Mouse (Mus musculus) hematopoietic stem cell, adult 5-6 weeks (primary cell): Measurements from ENCODE around the gene Slc12a1. TPM values are rescaled to one million over a fixed set of nuclear protein-coding genes. Genes with fewer than 3 reads are reported as not detected.
A peak's percentile ranks its signal among the peaks of the same experiment; 100 is the strongest.

Source experiments
- ATAC-seq, 2 experiments: fragments of 125-278 bp in 1 of 2; replicated peaks in 1 of 2; 2 replicates each; pipeline ENCODE4 v1.8.0; 2016 to 2017; ENCODE audit warnings: inconsistent platforms in 2 of 2, mild to moderate bottlenecking in 2 of 2, moderate number of reproducible peaks in 2 of 2, low read depth in 1 of 2, moderate TSS enrichment in 1 of 2; ENCODE audit not compliant: low FRiP score in 2 of 2, poor library complexity in 2 of 2, severe bottlenecking in 2 of 2, insufficient read depth in 1 of 2, low TSS enrichment in 1 of 2
- total RNA-seq: library from RNA; stranded (forward); fragments of 172-1452, 232-1000 nt; gene quantifications from 2 replicates; pipeline ENCODE4 v1.2.3, GENCODE M21; 2017

Slc12a1 gene
- total RNA-seq, 1 experiment from 2014 or later: not detected

DNA sequence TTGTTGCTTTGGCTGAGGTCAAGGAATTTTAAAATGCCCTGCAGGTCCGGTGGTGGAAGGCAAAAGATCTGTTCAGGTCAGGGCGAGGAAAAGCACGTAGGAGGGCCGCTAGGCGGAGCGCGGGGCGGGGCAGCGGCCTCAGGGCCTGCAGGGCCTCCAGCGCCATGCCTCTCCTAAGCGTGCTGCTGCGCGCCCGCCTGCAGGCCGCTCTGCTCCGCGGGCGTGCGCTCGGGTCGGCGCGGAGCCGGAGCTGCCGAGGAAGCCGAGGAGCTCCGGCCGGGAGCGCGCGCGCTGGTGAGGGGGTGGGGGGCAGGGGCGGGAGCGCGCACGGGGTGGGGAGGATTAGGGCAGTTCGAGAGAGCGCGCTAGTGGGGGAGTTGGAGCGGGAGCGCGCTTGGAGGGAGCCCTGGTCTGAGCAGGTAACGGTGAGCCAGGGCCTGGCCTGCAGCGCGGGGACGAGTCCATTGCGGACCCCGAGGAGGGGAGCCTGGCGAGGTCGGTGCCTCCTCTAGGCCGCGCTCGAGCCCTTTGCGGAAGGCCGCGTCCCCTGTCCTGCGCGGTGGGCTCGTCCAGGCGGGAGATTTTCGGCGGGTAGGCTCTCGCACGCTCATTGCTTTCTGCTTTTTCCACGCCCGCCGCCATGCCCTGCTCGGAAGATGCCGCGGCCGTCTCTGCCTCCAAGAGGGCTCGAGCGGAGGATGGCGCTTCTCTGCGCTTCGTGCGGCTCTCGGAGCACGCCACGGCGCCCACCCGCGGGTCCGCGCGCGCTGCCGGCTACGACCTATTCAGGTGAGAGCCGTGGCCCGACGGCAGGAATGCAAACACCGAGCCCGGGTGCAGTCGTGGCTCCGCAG is 95.0 kb downstream of the Slc12a1 start, which contains the start of gene Dut:
Gene Dut, plus strand, starts transcription at position 83 of the 854 bp plus-strand sequence.
- ATAC-seq: peak; percentile 91 to 96

DNA sequence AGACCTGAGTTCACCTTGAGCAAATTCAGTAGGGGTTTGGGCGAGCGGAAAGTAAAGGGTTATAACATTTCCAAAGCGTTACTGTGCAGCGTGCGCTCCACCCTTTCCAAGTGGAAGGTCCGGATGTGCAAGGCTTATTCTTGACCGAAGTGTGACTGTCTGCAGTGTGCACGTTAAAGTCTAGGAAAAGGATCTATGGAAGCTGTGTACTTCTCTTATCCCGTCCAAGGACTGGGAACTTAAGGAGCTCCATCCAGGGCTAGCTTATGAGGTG is 95.6 kb downstream of the Slc12a1 start:
- no peak for ATAC-seq

DNA sequence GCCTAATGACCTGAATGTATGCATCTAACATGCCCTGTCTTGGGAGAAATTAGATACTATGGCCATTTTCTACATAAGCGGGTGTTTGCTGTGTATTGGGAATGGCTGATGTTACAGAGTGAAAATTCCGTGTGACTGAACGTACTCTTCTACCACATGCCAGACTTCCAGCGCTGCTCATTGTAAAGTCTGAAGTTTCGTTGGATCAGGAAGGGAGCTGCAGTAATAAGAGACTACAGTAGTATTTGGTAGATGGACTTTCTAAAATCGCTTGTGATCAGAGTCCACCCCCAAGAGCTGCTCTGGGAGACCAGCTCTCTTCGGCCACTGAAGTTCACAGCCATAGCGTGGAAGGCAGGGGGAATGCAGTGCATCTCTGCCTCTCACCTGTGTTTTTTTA is 96.0 kb downstream of the Slc12a1 start:
- ATAC-seq: no peak

DNA sequence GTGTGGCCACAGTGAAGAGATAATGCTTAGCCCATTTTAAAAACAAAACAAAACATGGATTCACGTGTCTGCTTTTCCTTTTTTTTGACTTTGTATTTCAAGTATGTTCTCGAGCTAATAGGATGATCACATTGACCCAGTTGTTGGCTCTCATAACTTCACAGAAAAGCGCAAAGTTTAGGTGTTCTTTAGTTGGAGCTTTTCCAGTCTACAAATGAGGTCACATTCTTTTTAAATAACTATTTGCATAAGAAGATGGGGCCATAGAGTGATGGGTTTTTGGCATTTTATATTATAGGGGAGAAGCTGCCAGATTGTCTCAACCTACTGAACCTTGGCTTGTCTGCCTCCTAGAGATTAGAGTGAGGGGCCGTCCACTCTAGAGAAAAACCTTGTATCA is 97.0 kb downstream of the Slc12a1 start:
- ATAC-seq: no peak

- no peak for ATAC-seq
Measured at GRCm38 (mm10) chr2:125249874-125250273, 97.6 kb downstream of the Slc12a1 start.

DNA sequence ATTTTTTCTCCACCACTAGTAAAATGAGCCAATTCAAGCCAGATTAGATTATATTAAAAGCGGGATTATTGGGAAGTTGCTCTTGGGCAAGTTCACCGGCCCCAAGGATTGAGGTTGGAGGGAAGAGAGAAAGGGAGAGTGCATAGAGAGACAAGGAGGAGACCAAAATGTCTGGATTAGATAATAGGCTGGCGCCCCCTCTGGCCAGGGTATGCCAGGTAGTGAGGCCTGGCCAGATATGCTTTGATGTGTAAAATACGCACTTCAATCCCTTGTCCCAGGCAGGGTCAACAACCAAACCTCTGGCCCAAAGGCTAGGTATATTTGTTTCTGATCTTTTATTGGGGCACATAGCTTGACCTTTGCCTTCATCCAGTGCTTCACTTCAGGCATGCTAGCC is 99.5 kb downstream of the Slc12a1 start:
- no peak for ATAC-seq

- peak in 1 of 2 experiments; percentile 40; a peak in 1 of 4 replicates for ATAC-seq
Measured at GRCm38 (mm10) chr2:125252275-125252674, 100.0 kb downstream of the Slc12a1 start.

- ATAC-seq: no peak
Measured at GRCm38 (mm10) chr2:125253699-125254098, 101.4 kb downstream of the Slc12a1 start.

DNA sequence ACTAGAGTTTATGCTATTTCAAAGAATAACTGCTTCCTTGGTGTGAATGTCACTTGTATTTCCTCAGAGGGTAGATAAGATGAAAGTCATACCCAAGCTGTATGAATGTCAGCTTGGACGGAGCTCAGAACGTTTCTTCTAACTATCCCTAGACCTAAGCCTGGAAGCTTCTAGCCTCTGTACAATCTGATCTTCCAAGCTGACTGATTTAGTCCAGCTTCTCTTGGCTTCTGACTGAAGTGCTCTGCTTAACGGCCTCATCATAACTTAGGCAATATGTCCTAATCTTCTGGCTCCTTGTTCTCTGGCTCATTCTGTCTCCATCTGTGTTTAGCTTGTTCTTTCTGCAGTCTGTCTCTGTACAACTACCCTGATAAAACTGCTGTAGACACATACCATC is 102.3 kb downstream of the Slc12a1 start:
- ATAC-seq: no peak

GRCm38 (mm10) chr2:125255886-125256285 is 103.6 kb downstream of the Slc12a1 start:
- no peak for ATAC-seq

- peak; percentile 54 to 55; a peak in 1 of 4 replicates for ATAC-seq
Measured at GRCm38 (mm10) chr2:125259230-125260120, 107.2 kb downstream of the Slc12a1 start.

GRCm38 (mm10) chr2:125260326-125260725 is 108.0 kb downstream of the Slc12a1 start:
- ATAC-seq: no peak

GRCm38 (mm10) chr2:125263056-125263455 is 110.8 kb downstream of the Slc12a1 start:
- ATAC-seq: peak; percentile 26 to 51; a peak in 1 of 4 replicates

- ATAC-seq: no peak
Measured at GRCm38 (mm10) chr2:125263753-125264152, 111.4 kb downstream of the Slc12a1 start.

DNA sequence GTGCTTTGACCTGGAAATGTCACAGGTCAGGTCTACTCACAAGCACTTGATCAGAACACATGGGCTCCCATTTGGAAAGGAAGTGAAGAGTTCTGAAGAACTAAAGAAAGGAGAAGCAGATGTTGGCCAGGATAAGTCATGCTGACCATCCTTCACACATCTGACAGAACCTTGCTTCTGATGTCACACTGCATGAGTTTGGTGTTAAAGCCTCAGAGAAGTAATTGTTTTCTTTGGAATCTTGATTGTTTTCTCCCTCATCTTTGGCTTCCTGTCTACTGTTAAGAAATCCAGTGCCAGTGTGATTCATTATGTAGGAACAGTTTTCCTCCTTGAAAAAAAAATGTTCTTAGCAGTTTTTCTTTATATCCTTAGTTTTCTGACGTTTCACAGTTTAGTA is 116.6 kb downstream of the Slc12a1 start:
- ATAC-seq: no peak

GRCm38 (mm10) chr2:125275617-125276016 is 123.3 kb downstream of the Slc12a1 start:
- no peak for ATAC-seq

- no peak for ATAC-seq
Measured at GRCm38 (mm10) chr2:125276692-125277091, 124.4 kb downstream of the Slc12a1 start.

- no peak for ATAC-seq
Measured at GRCm38 (mm10) chr2:125278474-125278873, 126.2 kb downstream of the Slc12a1 start.
